Mouse (Mus musculus): ENCODE data around the gene Rab31.

GRCm38 (mm10) chr17:65666388-65667161 lies 106.0 kb downstream of the Rab31 start:
- TF ChIP-seq CTCF (conservative IDR thresholded peaks at IDR 0.05; ENCODE audit: insufficient read depth, insufficient read length, low read depth, low read length) (no peak), POLR2A (IDR thresholded peaks at IDR 0.05; ENCODE audit: low read depth, low read length) (no peak)
